Mouse (Mus musculus) hindbrain, embryonic 15.5 days (tissue): ENCODE measurements at regions not wholly inside any gene's neighbourhood (a gene's known extent, or its start where the extent isn't known, plus 50 kb on each side); places are given as distances from the start of the nearest gene placed in this dataset.

Source experiments
- ATAC-seq: fragments of 200-750 bp; cut with Nextera tagmentation; 2 replicates; pipeline ENCODE4 v1.8.0; 2017; ENCODE audit warnings: low read depth, moderate number of reproducible peaks, moderate TSS enrichment; ENCODE audit not compliant: low FRiP score
- H3K27ac ChIP-seq: fragments of 300-500 bp; sonication (generic); replicated peaks from 2 replicates; pipeline ENCODE4 v1.5.1; 2015; ENCODE audit warnings: mild to moderate bottlenecking, inconsistent platforms
- H3K27me3 ChIP-seq: fragments of 300-500 bp; sonication (generic); 2 replicates; pipeline ENCODE4 v1.6.1; 2015; ENCODE audit warnings: control low read depth, inconsistent platforms
- H3K36me3 ChIP-seq: fragments of 300-500 bp; sonication (generic); 2 replicates; pipeline ENCODE4 v1.6.1; 2015; ENCODE audit warnings: control low read depth, inconsistent platforms
- H3K4me1 ChIP-seq: fragments of 300-500 bp; sonication (generic); replicated peaks from 2 replicates; pipeline ENCODE4 v1.6.1; 2015; ENCODE audit warnings: control low read depth, inconsistent platforms
- H3K4me2 ChIP-seq: fragments of 300-500 bp; sonication (generic); 2 replicates; pipeline ENCODE4 v1.6.1; 2015; ENCODE audit warnings: moderate library complexity, mild to moderate bottlenecking, inconsistent platforms
- H3K4me3 ChIP-seq: fragments of 300-500 bp; sonication (generic); 2 replicates; pipeline ENCODE4 v1.5.1; 2015; ENCODE audit warnings: mild to moderate bottlenecking, inconsistent platforms
- H3K9ac ChIP-seq: fragments of 300-500 bp; sonication (generic); 2 replicates; pipeline ENCODE4 v1.6.1; 2015; ENCODE audit warnings: inconsistent platforms
- H3K9me3 ChIP-seq: fragments of 300-500 bp; sonication (generic); 2 replicates; pipeline ENCODE4 v1.6.1; 2016; ENCODE audit warnings: control low read depth, inconsistent platforms
- WGBS: fragments of 180-500 bp; shearing (Covaris S2); methylation state at CpG from one replicate; pipeline ENCODE4 v1.1.7; 2015; 5-methylcytosine and 5-hydroxymethylcytosine counted together

DNA sequence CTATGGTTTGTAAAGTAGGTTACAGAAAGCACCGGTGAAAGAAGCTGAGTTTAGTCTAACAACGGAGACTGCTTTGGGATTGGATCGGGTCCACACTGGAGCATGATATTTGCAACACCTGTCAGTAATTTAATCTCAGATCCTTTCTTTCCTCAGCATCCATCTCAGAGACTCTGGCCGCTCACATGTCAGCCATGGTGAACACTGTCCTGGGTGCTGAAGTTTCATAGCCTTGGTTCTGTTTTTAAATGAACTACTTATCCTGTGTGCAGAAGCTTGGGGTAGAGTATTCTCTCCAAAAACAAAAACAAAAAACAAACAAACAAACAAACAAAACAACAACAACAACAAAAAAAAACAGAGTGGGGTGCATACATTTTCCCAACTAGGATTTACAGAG is 600.1 kb downstream of the Nr2f2 start:
- H3K27me3 ChIP-seq: no peaks in the 10 kb centered on the region
- H3K4me2 ChIP-seq: no peak overlapping the region
- H3K36me3 ChIP-seq: no peaks in the 10 kb centered on the region
- no peak overlapping the region for H3K4me3 ChIP-seq
- no peaks in the 10 kb centered on the region for H3K4me1 ChIP-seq
- no peak overlapping the region for H3K9ac ChIP-seq
- H3K27ac ChIP-seq: no peak overlapping the region
- 61% methylated on average over 4 of the region's 4 CpGs for WGBS
- H3K9me3 ChIP-seq: no peaks in the 10 kb centered on the region
- ATAC-seq: no peak

DNA sequence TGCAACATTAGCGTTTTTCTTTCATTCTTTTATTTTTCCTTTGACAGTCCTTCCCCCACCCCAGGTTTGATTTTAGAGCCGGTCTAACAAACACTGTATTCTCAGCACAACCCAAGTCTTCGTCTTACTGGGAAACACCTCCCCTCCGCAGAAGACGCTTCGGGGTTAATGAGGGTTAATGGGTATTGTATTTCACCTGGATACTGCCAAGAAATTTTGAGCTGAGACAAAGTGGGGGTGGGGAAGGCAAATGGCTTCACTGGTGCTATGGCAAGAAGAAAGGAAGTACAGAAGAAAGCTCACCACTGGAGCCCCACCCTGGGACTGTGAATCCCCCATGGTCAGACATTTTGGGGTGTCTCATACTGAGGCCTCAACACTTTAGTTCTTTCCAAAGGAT is 626.0 kb downstream of the Nr2f2 start:
- Histone ChIP-seq H3K9me3 (no peaks in the 10 kb centered on the region), H3K36me3 (no peaks in the 10 kb centered on the region), H3K4me1 (no peaks in the 10 kb centered on the region), H3K4me3 (no peak overlapping the region), H3K4me2 (no peak overlapping the region), H3K27me3 (no peaks in the 10 kb centered on the region), H3K9ac (no peak overlapping the region), H3K27ac (no peak overlapping the region)
- WGBS: 63% methylated on average over 6 of the region's 6 CpGs
- ATAC-seq: no peak

DNA sequence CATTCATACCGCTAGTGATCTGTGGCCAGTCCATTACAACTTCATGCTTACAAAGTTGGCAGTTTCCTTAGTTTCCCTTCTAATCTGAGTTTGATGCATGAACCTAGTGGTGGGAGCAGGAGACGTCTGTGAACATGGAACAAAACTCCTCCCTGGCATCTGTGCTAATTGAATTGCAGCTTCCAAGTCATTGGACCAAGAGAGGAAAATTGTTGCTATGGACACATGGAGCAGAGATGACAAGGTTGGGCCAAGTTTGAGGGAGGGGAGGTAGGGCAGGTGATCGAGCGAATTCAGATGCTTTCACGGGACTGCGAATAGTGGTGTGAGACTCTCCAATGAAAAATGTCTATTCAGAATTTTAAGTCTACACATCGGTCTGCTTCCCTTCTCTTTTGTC is 627.5 kb downstream of the Nr2f2 start:
- H3K4me3 ChIP-seq: no peak overlapping the region
- H3K27me3 ChIP-seq: no peaks in the 10 kb centered on the region
- H3K27ac ChIP-seq: no peak overlapping the region
- no peaks in the 10 kb centered on the region for H3K9me3 ChIP-seq
- ATAC-seq: no peak
- no peaks in the 10 kb centered on the region for H3K4me1 ChIP-seq
- no peak overlapping the region for H3K9ac ChIP-seq
- 69% methylated on average over 7 of the region's 7 CpGs for WGBS
- no peaks in the 10 kb centered on the region for H3K36me3 ChIP-seq
- H3K4me2 ChIP-seq: no peak overlapping the region

DNA sequence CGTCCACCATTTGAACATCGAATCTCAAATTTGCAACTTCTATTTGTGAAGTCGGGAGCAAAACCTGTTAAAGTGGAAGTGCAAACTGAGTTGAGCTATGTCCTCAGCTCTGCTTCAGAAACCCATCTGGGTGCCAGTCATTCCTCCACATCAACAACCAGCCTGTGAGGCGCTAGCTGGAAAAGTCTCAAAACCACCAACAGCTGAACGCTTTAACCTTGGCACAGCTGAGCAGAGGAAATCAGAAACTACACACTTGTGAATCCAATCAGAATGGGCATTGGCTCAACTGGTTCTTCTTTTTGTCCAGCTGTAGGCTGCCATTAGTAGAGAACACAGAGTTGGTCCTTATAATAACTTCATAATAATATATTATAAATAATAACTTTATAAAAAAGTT is 651.5 kb downstream of the Nr2f2 start:
- no peak overlapping the region for H3K9ac ChIP-seq
- no peaks in the 10 kb centered on the region for H3K4me1 ChIP-seq
- no peaks in the 10 kb centered on the region for H3K27me3 ChIP-seq
- WGBS: 88% methylated on average over 5 of the region's 5 CpGs
- H3K4me2 ChIP-seq: no peak overlapping the region
- no peak overlapping the region for H3K27ac ChIP-seq
- no peaks in the 10 kb centered on the region for H3K9me3 ChIP-seq
- no peak overlapping the region for H3K4me3 ChIP-seq
- H3K36me3 ChIP-seq: no peaks in the 10 kb centered on the region
- ATAC-seq: no peak

DNA sequence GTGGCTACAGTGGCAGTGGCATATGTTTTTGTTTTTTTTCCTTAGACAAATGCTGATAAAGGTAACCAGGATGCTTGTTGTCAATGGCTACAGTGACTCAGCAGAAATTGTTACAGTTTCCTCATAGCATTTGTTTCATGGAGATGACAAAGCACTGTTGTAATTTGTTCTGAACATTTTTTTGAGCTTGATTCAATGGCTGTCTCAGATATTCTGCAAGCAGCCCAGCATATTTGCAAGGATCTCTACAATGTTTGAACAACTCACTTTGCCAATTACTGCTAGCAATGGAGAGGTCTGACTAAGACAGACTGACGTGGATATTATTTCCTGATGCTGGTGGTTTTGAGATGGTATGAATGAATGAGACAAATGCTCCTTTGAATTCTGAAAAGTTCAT is 696.3 kb downstream of the Nr2f2 start:
- H3K36me3 ChIP-seq: no peaks in the 10 kb centered on the region
- no peak overlapping the region for H3K9ac ChIP-seq
- WGBS: 83% methylated on average over 1 of the region's 1 CpGs
- H3K4me2 ChIP-seq: no peak overlapping the region
- H3K27ac ChIP-seq: no peak overlapping the region
- H3K4me3 ChIP-seq: no peak overlapping the region
- no peaks in the 10 kb centered on the region for H3K27me3 ChIP-seq
- ATAC-seq: no peak
- no peaks in the 10 kb centered on the region for H3K9me3 ChIP-seq
- H3K4me1 ChIP-seq: no peaks in the 10 kb centered on the region

DNA sequence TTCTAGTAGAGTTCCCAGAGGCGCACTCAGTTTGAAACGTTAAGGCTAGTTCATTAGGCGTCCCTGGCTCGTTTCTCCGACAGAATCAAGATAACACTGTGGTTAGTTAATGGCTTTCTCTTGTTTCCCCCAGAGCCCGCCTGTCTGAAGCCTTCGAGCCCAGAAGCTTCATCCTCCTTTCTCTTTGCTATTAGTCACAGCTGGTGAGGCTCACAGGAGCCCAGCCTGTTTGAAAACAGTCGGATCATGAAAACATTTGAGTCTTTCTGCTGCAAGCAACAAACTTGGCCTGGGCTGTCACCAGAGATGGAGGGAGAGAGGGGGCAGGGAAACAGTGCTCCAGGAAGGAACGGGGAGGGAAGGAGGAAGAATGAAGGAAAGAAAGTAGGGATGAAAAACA is 711.0 kb downstream of the Nr2f2 start:
- Histone ChIP-seq H3K27ac (no peak overlapping the region), H3K36me3 (no peaks in the 10 kb centered on the region), H3K4me2 (no peak overlapping the region), H3K27me3 (no peaks in the 10 kb centered on the region), H3K4me3 (no peak overlapping the region), H3K4me1 (no peaks in the 10 kb centered on the region), H3K9ac (no peak overlapping the region), H3K9me3 (no peaks in the 10 kb centered on the region)
- no peak for ATAC-seq
- 18% methylated on average over 9 of the region's 9 CpGs for WGBS

DNA sequence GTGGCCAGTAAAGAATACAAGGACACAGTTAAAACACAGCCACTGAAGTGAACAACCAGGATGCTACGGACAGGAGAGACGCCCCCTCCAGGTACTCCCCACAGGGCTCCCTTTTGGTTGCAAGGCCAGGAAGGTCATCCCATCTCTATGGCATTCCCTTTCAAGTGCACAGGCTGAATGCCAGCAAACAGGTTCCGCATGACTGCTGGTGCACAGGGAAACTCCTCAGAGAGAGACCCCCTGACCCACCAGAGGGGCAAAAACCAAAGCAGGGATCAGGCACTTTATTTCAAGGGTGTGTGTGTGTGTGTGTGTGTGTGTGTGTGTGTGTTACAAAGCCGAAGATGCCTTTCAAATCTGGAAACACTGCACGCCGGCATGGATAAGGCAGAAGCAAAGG is 721.1 kb downstream of the Nr2f2 start:
- 47% methylated on average over 6 of the region's 6 CpGs for WGBS
- H3K4me3 ChIP-seq: no peak overlapping the region
- no peak overlapping the region for H3K9ac ChIP-seq
- H3K9me3 ChIP-seq: no peaks in the 10 kb centered on the region
- H3K36me3 ChIP-seq: no peaks in the 10 kb centered on the region
- no peak overlapping the region for H3K27ac ChIP-seq
- no peak for ATAC-seq
- H3K4me1 ChIP-seq: no peaks in the 10 kb centered on the region
- H3K27me3 ChIP-seq: no peaks in the 10 kb centered on the region
- H3K4me2 ChIP-seq: no peak overlapping the region

DNA sequence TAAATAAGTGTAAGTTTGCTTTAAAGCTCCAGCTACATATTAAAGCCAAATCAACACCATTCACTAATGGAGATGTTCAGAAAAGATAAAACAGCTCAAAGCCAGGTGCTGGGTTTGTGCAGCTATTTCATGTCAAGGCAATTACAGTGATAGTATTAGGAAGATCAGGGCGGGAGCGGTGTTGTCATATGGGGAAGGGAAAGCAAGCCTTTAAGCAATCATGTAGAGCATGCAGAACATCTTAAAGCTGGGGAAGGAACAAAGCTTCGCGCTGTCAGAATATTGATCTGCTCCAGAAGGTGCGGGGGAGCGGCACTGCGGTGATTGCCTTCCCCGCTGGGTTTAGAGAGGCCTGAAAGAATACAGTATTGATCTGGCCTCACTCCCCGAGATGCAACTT is 724.9 kb downstream of the Nr2f2 start:
- Histone ChIP-seq H3K4me2 (no peak overlapping the region), H3K36me3 (no peaks in the 10 kb centered on the region), H3K9ac (no peak overlapping the region), H3K9me3 (no peaks in the 10 kb centered on the region), H3K27me3 (no peaks in the 10 kb centered on the region), H3K27ac (no peak overlapping the region), H3K4me3 (no peak overlapping the region), H3K4me1 (no peaks in the 10 kb centered on the region)
- ATAC-seq: no peak
- WGBS: 42% methylated on average over 9 of the region's 9 CpGs

DNA sequence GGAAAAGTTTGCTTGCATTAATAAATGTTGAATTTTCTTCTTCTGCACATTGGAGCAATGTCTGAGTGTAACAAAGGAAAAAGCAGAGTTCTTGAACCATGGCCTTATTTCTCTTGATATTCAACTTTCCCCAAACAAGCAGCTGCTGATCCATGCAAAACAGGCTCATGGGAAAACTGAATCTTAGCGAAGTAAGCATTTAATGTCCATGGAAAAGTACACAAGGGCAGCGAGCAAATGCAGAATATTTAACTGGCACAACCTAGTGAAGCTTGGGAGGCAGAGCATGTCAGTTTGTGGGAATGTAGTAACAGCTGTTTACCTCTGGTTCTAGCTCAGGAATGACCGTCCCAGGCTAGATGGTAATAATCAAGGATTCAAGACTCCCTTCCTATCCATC is 766.7 kb downstream of the Nr2f2 start:
- 70% methylated on average over 3 of the region's 3 CpGs for WGBS
- H3K4me2 ChIP-seq: no peak overlapping the region
- no peaks in the 10 kb centered on the region for H3K27me3 ChIP-seq
- H3K27ac ChIP-seq: no peak overlapping the region
- H3K4me3 ChIP-seq: no peak overlapping the region
- H3K9me3 ChIP-seq: no peaks in the 10 kb centered on the region
- H3K4me1 ChIP-seq: no peaks in the 10 kb centered on the region
- no peak for ATAC-seq
- no peaks in the 10 kb centered on the region for H3K36me3 ChIP-seq
- H3K9ac ChIP-seq: no peak overlapping the region

DNA sequence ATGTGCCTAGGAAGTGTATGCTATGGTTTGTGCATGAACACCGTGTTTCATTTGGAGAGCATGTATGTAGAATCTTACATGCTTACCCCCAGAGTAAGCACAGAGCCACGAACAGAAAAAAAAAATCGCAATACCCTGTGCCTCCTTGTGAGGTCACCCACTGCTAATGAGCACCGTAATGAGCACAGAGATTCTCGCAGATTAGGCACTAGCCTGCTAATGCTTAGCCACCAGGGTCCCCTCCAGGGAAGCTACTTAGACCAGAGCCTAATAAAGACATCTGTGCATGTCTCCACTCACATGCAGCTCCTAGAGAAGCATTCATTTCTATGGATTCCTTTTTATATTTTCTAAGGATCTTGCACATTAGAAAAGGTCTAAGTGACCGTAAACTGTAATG is 780.8 kb downstream of the Nr2f2 start:
- no peak for ATAC-seq
- no peak overlapping the region for H3K4me3 ChIP-seq
- H3K9ac ChIP-seq: no peak overlapping the region
- no peaks in the 10 kb centered on the region for H3K4me1 ChIP-seq
- H3K27me3 ChIP-seq: peaks cover 6% of the 10 kb centered on the region; the same call in 1 of the 2 replicates
- no peaks in the 10 kb centered on the region for H3K9me3 ChIP-seq
- no peaks in the 10 kb centered on the region for H3K36me3 ChIP-seq
- H3K4me2 ChIP-seq: no peak overlapping the region
- no peak overlapping the region for H3K27ac ChIP-seq
- WGBS: 35% methylated on average over 6 of the region's 6 CpGs

DNA sequence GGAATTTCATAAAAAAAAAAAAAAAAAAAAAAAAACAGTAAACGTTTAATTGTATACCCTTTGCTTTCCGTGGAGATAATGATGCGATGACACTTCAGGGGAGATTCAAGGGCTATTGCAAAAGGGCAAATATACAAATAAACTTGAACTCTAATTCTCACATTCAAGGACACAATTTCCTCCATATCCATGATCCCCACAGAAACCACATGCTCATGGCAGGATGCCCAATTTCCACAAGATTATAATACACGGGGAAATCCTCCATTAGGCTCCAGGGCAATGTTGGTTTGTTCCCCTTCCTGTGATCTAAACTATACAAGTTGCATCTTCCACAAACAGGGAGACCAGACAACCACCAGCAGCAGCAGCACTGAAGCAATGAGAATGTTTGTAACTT is 781.4 kb downstream of the Nr2f2 start:
- 65% methylated on average over 4 of the region's 4 CpGs for WGBS
- no peak overlapping the region for H3K4me2 ChIP-seq
- no peak overlapping the region for H3K27ac ChIP-seq
- no peak overlapping the region for H3K9ac ChIP-seq
- peaks cover 6% of the 10 kb centered on the region; the same call in 1 of the 2 replicates for H3K27me3 ChIP-seq
- no peaks in the 10 kb centered on the region for H3K36me3 ChIP-seq
- H3K9me3 ChIP-seq: no peaks in the 10 kb centered on the region
- no peak overlapping the region for H3K4me3 ChIP-seq
- ATAC-seq: no peak
- no peaks in the 10 kb centered on the region for H3K4me1 ChIP-seq

DNA sequence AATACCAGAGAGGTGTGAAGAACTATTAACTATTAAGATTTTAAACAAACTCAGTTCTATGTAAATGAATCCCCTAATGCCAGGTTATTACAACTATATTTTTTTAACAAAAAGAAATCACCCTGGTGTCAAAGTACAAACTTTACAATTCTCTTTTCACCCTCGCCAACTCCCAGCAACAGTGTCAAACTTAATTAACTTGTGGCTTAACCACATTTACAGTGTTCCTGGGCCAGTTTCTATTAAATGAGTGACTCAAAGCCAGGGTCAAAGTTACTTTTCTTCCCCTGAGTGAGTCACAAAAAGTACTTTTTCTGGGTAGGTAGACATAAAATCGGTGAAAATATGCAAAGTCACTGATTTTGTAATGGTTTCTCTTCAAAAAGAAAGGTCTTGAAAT is 782.0 kb downstream of the Nr2f2 start:
- Histone ChIP-seq H3K4me3 (no peak overlapping the region), H3K4me2 (no peak overlapping the region), H3K27me3 (peaks cover 6% of the 10 kb centered on the region; the same call in 1 of the 2 replicates), H3K9ac (no peak overlapping the region), H3K27ac (no peak overlapping the region), H3K9me3 (no peaks in the 10 kb centered on the region), H3K4me1 (no peaks in the 10 kb centered on the region; the same call in 1 of the 2 replicates), H3K36me3 (no peaks in the 10 kb centered on the region)
- no peak for ATAC-seq
- WGBS: 85% methylated on average over 2 of the region's 2 CpGs

DNA sequence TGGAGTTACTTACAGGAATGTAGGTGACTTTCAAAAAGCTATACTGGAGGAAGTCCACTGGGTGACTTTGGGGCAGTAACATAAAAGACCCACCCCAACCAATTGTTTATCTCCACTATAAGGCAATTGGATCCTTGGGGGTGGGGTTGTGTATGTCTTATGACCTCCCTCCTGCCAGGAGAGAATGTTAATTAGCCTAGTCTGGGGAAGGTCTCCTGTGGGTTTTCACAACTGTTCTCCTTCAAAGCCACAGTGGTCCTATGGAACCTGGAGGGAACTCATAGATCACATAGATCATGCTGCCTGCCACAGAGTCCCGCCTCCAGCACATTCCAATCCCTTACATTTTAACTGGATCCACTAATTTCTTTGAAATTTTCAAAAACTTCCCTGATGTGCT is 782.6 kb downstream of the Nr2f2 start:
- Histone ChIP-seq H3K27me3 (peaks cover 6% of the 10 kb centered on the region; the same call in 1 of the 2 replicates), H3K4me2 (no peak overlapping the region), H3K36me3 (no peaks in the 10 kb centered on the region), H3K27ac (no peak overlapping the region), H3K9ac (no peak overlapping the region), H3K4me1 (peaks cover 2% of the 10 kb centered on the region; the same call in 1 of the 2 replicates), H3K9me3 (no peaks in the 10 kb centered on the region), H3K4me3 (no peak overlapping the region)
- ATAC-seq: no peak
- 42% methylated on average over 1 of the region's 1 CpGs for WGBS
